Mouse (Mus musculus): ENCODE data around the gene Gpr3. TPM values are rescaled to one million over a fixed set of nuclear protein-coding genes. Genes with fewer than 3 reads are reported as not detected.

The Gpr3 gene
- total RNA-seq, 1 experiment from 2014 or later: not detected

- DNase-seq: no peak
These were observed 42.9 kb downstream of the Gpr3 start for GRCm38 (mm10) chr4:133169237-133170055.

GRCm38 (mm10) chr4:133166773-133167172 lies 45.6 kb downstream of the Gpr3 start:
- DNase-seq: no peak

- DNase-seq: no peak
These were observed 50.1 kb downstream of the Gpr3 start for GRCm38 (mm10) chr4:133162196-133162595.

GRCm38 (mm10) chr4:133160821-133161220 lies 51.5 kb downstream of the Gpr3 start:
- no peak for DNase-seq

- no peak for DNase-seq
These were observed 52.1 kb downstream of the Gpr3 start for GRCm38 (mm10) chr4:133160211-133160610.

- peak; percentile 29 for DNase-seq
These were observed 52.7 kb downstream of the Gpr3 start for GRCm38 (mm10) chr4:133159646-133160045.

Small RNAs within 50 kb of the gene (microRNA-seq; reads per million reads assigned to microRNA genes)
- 1.0 to 1.1 reads per million in 2 experiments for gene Mir7017

Other genes with a start within 250 kb of the Gpr3 start
- 0.33 TPM in 1 of 2 replicates, not detected in the other for gene Fgr, start 238.4 kb downstream of the Gpr3 start, total RNA-seq (2021)
- gene Ahdc1, start 201.3 kb downstream of the Gpr3 start, total RNA-seq (2021): 91.4 and 96.4 TPM in 2 replicates
- gene Wasf2, start 82.0 kb downstream of the Gpr3 start, total RNA-seq (2021): 107 and 137 TPM in 2 replicates
- 1.4 and 1.5 TPM in 2 replicates for gene Cd164l2, start 405 bp downstream of the Gpr3 start, total RNA-seq (2021)
- 15.7 and 20.1 TPM in 2 replicates for gene Map3k6, start 28.3 kb upstream of the Gpr3 start, total RNA-seq (2021)
- gene Sytl1, start 50.6 kb upstream of the Gpr3 start, total RNA-seq (2021): 1.9 and 2.0 TPM in 2 replicates
- gene Tmem222, start 65.3 kb upstream of the Gpr3 start, total RNA-seq (2021): 60.2 and 73.3 TPM in 2 replicates
- 46.7 and 60.7 TPM in 2 replicates for gene Wdtc1, start 140.9 kb upstream of the Gpr3 start, total RNA-seq (2021)
- gene Slc9a1, start 157.2 kb upstream of the Gpr3 start, total RNA-seq (2021): 70.4 and 70.7 TPM in 2 replicates

Data from adrenal gland, postnatal 25 days (tissue).